Mouse (Mus musculus) heart, postnatal 0 days (tissue): Measurements from ENCODE around the gene Pdx1.

Experiments used
- CTCF ChIP-seq: IDR thresholded peaks from 2 replicates; pipeline ENCODE4 v1.5.1; 2016; ENCODE audit warnings: antibody characterized with exemption, control low read depth, low read depth
- EP300 ChIP-seq: IDR thresholded peaks from 2 replicates; pipeline ENCODE4 v1.6.1; 2016; ENCODE audit warnings: antibody characterized with exemption, low read depth

DNA sequence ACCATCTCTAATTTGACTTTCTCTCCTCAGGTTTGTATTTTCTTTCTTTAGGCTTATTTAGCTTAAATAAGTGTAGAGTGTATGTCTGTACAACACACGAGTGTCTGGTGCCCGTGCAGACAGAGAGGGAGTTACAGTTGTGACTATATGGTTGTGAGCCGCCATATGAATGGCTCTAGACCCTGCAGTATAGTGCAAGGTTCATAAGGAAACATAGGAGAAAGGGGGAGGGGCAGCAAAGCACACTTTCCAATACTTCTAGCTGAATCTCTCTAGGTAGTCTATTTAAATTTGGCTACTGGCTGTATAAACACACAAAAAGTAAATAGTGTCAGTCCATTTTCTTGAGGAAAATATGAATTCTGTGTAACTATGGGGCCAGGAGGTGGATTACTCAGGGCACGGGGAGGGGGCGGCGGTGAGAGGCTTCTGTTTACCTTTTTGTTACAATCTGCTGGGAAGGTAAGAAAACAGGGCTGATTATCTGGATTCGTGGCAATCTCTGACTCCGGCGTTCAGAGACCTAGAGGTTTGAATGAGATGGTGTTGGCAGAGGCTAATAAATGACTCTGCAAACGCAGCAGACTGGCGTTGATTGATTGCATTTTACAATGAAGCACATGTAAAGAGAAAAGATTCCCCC, 7.7 kb upstream of the Pdx1 start:
- TF ChIP-seq CTCF (no peak), EP300 (no peak)
